Mouse (Mus musculus) heart, embryonic 12.5 days (tissue): ENCODE results near the gene Cuedc1. TPM values are rescaled to one million over a fixed set of nuclear protein-coding genes. Genes with fewer than 3 reads are reported as not detected.
A peak's percentile ranks its signal among the peaks of the same experiment; 100 is the strongest.
"Not testable (repeated sequence)": the region's sequence is repeated elsewhere in the genome, so short reads cannot be mapped to it uniquely, and the experiment has no call there.

ENCODE experiments used
- ATAC-seq: fragments of 200-750 bp; cut with Nextera tagmentation; 2 replicates; pipeline ENCODE4 v1.8.0; 2017; ENCODE audit warnings: moderate TSS enrichment, moderate library complexity; ENCODE audit not compliant: insufficient number of reproducible peaks, low FRiP score
- H3K27ac ChIP-seq: fragments of 300-500 bp; sonication (generic); 2 replicates; pipeline ENCODE4 v1.5.1; 2016; ENCODE audit warnings: mild to moderate bottlenecking, moderate library complexity; ENCODE audit not compliant: poor library complexity, severe bottlenecking
- H3K27me3 ChIP-seq: fragments of 300-500 bp; sonication (generic); replicated peaks from 2 replicates; pipeline ENCODE4 v1.6.1; 2016; ENCODE audit warnings: mild to moderate bottlenecking, moderate library complexity
- H3K36me3 ChIP-seq: fragments of 300-500 bp; sonication (generic); 2 replicates; pipeline ENCODE4 v1.6.1; 2016; ENCODE audit warnings: mild to moderate bottlenecking, moderate library complexity
- H3K4me1 ChIP-seq: fragments of 300-500 bp; sonication (generic); replicated peaks from 2 replicates; pipeline ENCODE4 v1.6.1; 2016; ENCODE audit warnings: mild to moderate bottlenecking
- H3K4me2 ChIP-seq: fragments of 300-500 bp; sonication (generic); 2 replicates; pipeline ENCODE4 v1.6.1; 2016; ENCODE audit warnings: mild to moderate bottlenecking, moderate library complexity
- H3K4me3 ChIP-seq: fragments of 300-500 bp; sonication (generic); 2 replicates; pipeline ENCODE4 v1.5.1; 2016; ENCODE audit warnings: mild to moderate bottlenecking
- H3K9ac ChIP-seq: fragments of 300-500 bp; sonication (generic); 2 replicates; pipeline ENCODE4 v1.6.1; 2016; ENCODE audit warnings: mild to moderate bottlenecking, moderate library complexity
- H3K9me3 ChIP-seq: fragments of 300-500 bp; sonication (generic); replicated peaks from 2 replicates; pipeline ENCODE4 v1.6.1; 2016; ENCODE audit warnings: mild to moderate bottlenecking, moderate library complexity
- WGBS: fragments of 180-500 bp; shearing (Covaris S2); methylation state at CpG from one replicate; pipeline ENCODE4 v1.1.7; 2016; 5-methylcytosine and 5-hydroxymethylcytosine counted together
- polyA plus RNA-seq: library from polyadenylated mRNA; unstranded; fragments of >200 nt; fragmentation: Nextera tagmentation; extraction: Ambion mirVana; gene quantifications from 2 replicates; pipeline ENCODE4 v1.2.1, GENCODE M21; 2016

Cuedc1 gene
- polyA plus RNA-seq, 1 experiment from 2014 or later = 22.9 TPM

- Histone ChIP-seq H3K9ac (no peak overlapping the region), H3K27ac (no peak overlapping the region), H3K9me3 (no peaks in the 10 kb centered on the region), H3K36me3 (peaks cover 13% of the 10 kb centered on the region), H3K27me3 (peaks cover 28% of the 10 kb centered on the region), H3K4me3 (no peak overlapping the region), H3K4me2 (no peak overlapping the region), H3K4me1 (peaks cover 34% of the 10 kb centered on the region)
- no peak for ATAC-seq
- 83% methylated on average over 7 of the region's 7 CpGs for WGBS
Measured at GRCm38 (mm10) chr11:88188635-88189034, 90.8 kb downstream of the Cuedc1 start.

GRCm38 (mm10) chr11:88192595-88192994 lies 94.7 kb downstream of the Cuedc1 start:
- H3K9me3 ChIP-seq = no peaks in the 10 kb centered on the region
- peak overlapping the region; percentile 4; the same call in 1 of the 2 replicates for H3K9ac ChIP-seq
- 0 out of 2 replicates have a peak overlapping the region, but pooled peaks have one; percentile 38 for H3K4me3 ChIP-seq
- 7% methylated on average over 4 of the region's 4 CpGs for WGBS
- H3K4me2 ChIP-seq = peak overlapping the region; percentile 67
- 0 out of 2 replicates have a peak, but pooled peaks have one; percentile 12 for ATAC-seq
- peaks cover 43% of the 10 kb centered on the region for H3K27me3 ChIP-seq
- peaks cover 38% of the 10 kb centered on the region for H3K4me1 ChIP-seq
- no peaks in the 10 kb centered on the region for H3K36me3 ChIP-seq
- H3K27ac ChIP-seq = no peak overlapping the region

DNA sequence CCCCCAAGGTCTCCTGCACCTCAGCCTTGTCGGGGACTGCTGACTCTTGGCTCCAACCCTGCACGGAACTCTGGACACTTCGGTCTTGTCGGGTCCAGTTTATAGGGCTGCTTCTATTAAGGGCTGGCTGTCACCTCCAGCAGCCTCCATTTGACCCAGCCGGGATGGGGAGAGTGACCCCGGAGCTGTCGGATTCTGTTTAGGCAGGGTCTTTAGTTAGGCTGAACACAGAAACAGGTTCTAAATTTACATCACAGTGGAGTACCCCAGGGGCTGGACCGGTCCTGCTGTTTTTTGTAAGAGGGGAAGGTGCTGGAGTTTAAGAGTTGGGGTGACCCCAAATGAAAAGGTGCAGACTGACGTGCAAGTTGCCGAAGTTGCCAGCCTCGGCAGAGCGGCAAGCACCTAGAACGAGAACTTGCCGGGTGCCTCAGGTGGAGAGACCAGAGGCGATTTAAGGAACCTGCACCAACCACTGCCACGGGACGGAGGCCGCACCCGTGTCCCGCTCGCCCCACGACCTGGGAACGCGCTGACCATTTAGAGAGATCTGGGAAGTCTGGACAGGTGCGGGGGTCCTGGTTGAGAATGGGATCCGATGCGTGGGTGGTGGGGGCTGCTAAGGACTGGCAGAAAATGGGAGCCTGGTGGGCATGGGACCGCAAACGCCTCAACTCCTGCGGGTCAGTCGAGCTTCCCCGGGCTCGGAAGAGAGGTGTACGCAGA lies 95.4 kb downstream of the Cuedc1 start:
- no peak overlapping the region for H3K27ac ChIP-seq
- H3K9me3 ChIP-seq = no peaks in the 10 kb centered on the region
- WGBS = 5% methylated on average over 34 of the region's 34 CpGs
- peak overlapping the region; percentile 57 for H3K9ac ChIP-seq
- H3K4me3 ChIP-seq = peak overlapping the region; percentile 38
- H3K36me3 ChIP-seq = no peaks in the 10 kb centered on the region
- H3K4me2 ChIP-seq = peak overlapping the region; percentile 67
- H3K27me3 ChIP-seq = peaks cover 43% of the 10 kb centered on the region
- peaks cover 34% of the 10 kb centered on the region for H3K4me1 ChIP-seq
- no peak for ATAC-seq

- Histone ChIP-seq H3K9me3 (no peaks in the 10 kb centered on the region), H3K4me2 (peak overlapping the region; percentile 67), H3K27ac (no peak overlapping the region), H3K36me3 (no peaks in the 10 kb centered on the region), H3K4me1 (peaks cover 42% of the 10 kb centered on the region), H3K27me3 (peaks cover 43% of the 10 kb centered on the region), H3K4me3 (peak overlapping the region; percentile 38), H3K9ac (peak overlapping the region; percentile 57)
- ATAC-seq = no peak
- WGBS = 7% methylated on average over 27 of the region's 29 CpGs
Measured at GRCm38 (mm10) chr11:88193824-88194696, 96.2 kb downstream of the Cuedc1 start.

DNA sequence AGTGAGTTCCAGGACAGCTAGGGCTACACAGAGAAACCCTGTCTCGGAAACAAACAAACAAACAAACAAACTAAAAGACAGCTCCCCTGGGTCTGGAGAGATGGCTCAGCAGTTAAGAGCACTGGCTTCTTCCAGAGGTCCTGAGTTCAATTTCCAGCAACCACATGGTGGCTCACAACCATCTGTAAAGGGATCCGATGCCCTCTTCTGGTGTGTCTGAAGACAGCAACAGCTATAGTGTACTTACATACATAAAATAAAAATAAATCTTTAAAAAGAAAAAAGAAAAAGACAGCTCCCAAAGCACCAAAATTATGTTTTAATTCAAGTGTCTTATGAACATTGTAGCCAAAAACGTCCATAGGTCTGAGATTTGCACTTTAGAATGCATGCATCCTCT lies 97.8 kb downstream of the Cuedc1 start:
- ATAC-seq, H3K4me3 ChIP-seq, H3K27ac ChIP-seq, H3K4me2 ChIP-seq, H3K36me3 ChIP-seq, H3K9me3 ChIP-seq, H3K9ac ChIP-seq: not testable (repeated sequence)
- Histone ChIP-seq H3K4me1 (peaks cover 58% of the 10 kb centered on the region), H3K27me3 (peaks cover 40% of the 10 kb centered on the region)
- 79% methylated on average over 3 of the region's 3 CpGs for WGBS

DNA sequence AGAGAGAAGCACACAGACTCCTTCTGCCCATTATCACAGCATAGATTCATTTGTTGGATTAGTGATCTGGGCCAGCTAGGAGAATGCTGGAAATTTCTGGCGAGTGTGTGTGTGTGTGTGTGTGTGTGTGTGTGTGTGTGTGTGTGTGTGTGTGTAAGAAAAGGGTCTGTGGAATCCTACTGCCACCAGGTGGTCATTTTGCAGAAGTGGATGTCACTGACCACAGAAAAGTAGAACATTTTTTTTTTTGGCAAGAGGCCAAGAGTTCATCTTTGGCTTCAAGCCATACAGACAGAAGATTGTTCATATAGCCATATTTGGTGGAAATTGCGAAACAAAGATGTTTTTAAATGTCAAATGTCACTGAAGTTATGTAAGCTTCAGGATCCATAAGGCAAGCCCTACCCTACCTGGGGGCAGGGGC lies 99.3 kb downstream of the Cuedc1 start:
- H3K27ac ChIP-seq = no peak overlapping the region
- H3K27me3 ChIP-seq = peaks cover 25% of the 10 kb centered on the region
- H3K4me1 ChIP-seq = peaks cover 67% of the 10 kb centered on the region
- no peak overlapping the region for H3K4me2 ChIP-seq
- no peak overlapping the region for H3K4me3 ChIP-seq
- H3K9me3 ChIP-seq = no peaks in the 10 kb centered on the region
- no peak for ATAC-seq
- no peaks in the 10 kb centered on the region for H3K36me3 ChIP-seq
- H3K9ac ChIP-seq = no peak overlapping the region
- 4% methylated on average over 2 of the region's 2 CpGs for WGBS

DNA sequence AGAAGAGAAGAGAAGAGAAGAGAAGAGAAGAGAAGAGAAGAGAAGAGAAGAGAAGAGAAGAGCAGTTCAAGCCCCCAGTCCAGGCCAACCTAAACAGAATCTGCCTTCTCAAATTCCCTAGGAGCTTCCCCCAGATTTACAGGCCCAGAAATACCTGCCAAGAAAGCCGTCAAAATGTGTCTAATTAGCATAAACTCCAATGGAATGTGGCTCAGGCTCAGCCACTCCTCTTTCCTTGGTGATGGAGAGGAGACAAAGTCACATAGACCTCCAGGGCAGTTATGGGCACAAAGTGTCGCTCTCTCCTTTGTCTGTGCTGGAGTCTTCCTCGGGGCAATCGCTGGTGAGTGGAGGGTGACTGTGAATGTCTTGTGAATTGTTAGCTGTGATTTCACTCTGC lies 100.4 kb downstream of the Cuedc1 start:
- Histone ChIP-seq H3K9ac (no peak overlapping the region), H3K9me3 (no peaks in the 10 kb centered on the region), H3K4me3 (no peak overlapping the region), H3K36me3 (no peaks in the 10 kb centered on the region), H3K27ac (no peak overlapping the region), H3K27me3 (peaks cover 19% of the 10 kb centered on the region), H3K4me2 (no peak overlapping the region), H3K4me1 (peaks cover 65% of the 10 kb centered on the region)
- WGBS = 46% methylated on average over 4 of the region's 4 CpGs
- no peak for ATAC-seq

GRCm38 (mm10) chr11:88201172-88201571 lies 103.3 kb downstream of the Cuedc1 start:
- Histone ChIP-seq H3K27ac (peak overlapping the region; percentile 92), H3K9me3 (no peaks in the 10 kb centered on the region), H3K4me1 (peaks cover 63% of the 10 kb centered on the region), H3K9ac (no peak overlapping the region), H3K4me3 (no peak overlapping the region), H3K36me3 (peaks cover 8% of the 10 kb centered on the region; the same call in 1 of the 2 replicates), H3K4me2 (peak overlapping the region; percentile 41), H3K27me3 (no peaks in the 10 kb centered on the region)
- ATAC-seq = no peak
- 44% methylated on average over 2 of the region's 2 CpGs for WGBS

GRCm38 (mm10) chr11:88202077-88202476 lies 104.2 kb downstream of the Cuedc1 start:
- no peak for ATAC-seq
- H3K27me3 ChIP-seq = no peaks in the 10 kb centered on the region
- peaks cover 61% of the 10 kb centered on the region for H3K4me1 ChIP-seq
- WGBS = 3% methylated on average over 2 of the region's 2 CpGs
- no peak overlapping the region for H3K9ac ChIP-seq
- no peaks in the 10 kb centered on the region for H3K9me3 ChIP-seq
- H3K4me2 ChIP-seq = peak overlapping the region; percentile 41; the same call in 1 of the 2 replicates
- no peak overlapping the region for H3K4me3 ChIP-seq
- H3K27ac ChIP-seq = peak overlapping the region; percentile 92
- H3K36me3 ChIP-seq = peaks cover 10% of the 10 kb centered on the region

GRCm38 (mm10) chr11:88203712-88204532 lies 106.1 kb downstream of the Cuedc1 start, which contains the start of gene Mrps23:
Gene Mrps23 (plus strand): TSS chr11:88204388.
- Histone ChIP-seq H3K4me1 (peaks cover 52% of the 10 kb centered on the region), H3K4me3 (peak within 1 kb of the TSS; percentile 97), H3K9me3 (no peaks in the 10 kb centered on the region), H3K27me3 (no peaks in the 10 kb centered on the region), H3K36me3 (peaks cover 23% of the 10 kb centered on the region), H3K4me2 (peak within 1 kb of the TSS; percentile 92), H3K27ac (peak within 1 kb of the TSS; percentile 92), H3K9ac (peak within 1 kb of the TSS; percentile 95)
- ATAC-seq = peak; percentile 91
- WGBS = under 1% methylated on average over 51 of the region's 51 CpGs
